8 mouse cellular contexts compared by ENCODE assay signal in genomic region chr13:60226251-60226836, GRCm38 (mm10). TPM values are rescaled to one million over a fixed set of nuclear protein-coding genes. Genes with fewer than 3 reads are reported as not detected.
DNase-seq lines count a peak whose midpoint lies in the region; ATAC-seq and TF ChIP-seq lines count a peak whose summit lies in the region.

No protein-coding gene starts in this region.

- DNase-seq in adrenal gland, adult 2 months, result peak; percentile 26
- no peak for DNase-seq in adrenal gland, postnatal 14 days
- peak; percentile 96 for DNase-seq in 3T3-L1 (ENCODE audit: low read depth, low spot score)
- no peak for DNase-seq in heart, embryonic 10.5 days (ENCODE audit: low spot score)
- DNase-seq in limb, embryonic 14.5 days (ENCODE audit: low spot score), result peak; percentile 84
- DNase-seq in frontal cortex, adult 2 months (ENCODE audit: extremely low spot score in 1 of 2, low spot score in 1 of 2), result no peak
- no peak for DNase-seq in spleen, postnatal 14 days (ENCODE audit: low spot score in 2 of 2)

- WGBS in heart, embryonic 10.5 days, result 25% methylated on average over 9 of the region's 9 CpGs
- WGBS in limb, embryonic 14.5 days, result 5% methylated on average over 9 of the region's 9 CpGs

- H3K36me3 ChIP-seq in heart, embryonic 10.5 days, result no peaks in the 10 kb centered on the region
- no peaks in the 10 kb centered on the region for H3K36me3 ChIP-seq in limb, embryonic 14.5 days (ENCODE audit: control insufficient read depth, insufficient read depth, low read length)

- H3K4me1 ChIP-seq in heart, embryonic 10.5 days, result peaks cover 33% of the 10 kb centered on the region
- peaks cover 35% of the 10 kb centered on the region for H3K4me1 ChIP-seq in limb, embryonic 14.5 days (ENCODE audit: control insufficient read depth, insufficient read depth, low read length)

- H3K27ac ChIP-seq in heart, embryonic 10.5 days, result peak overlapping the region; percentile 74
- peak overlapping the region; percentile 85 for H3K27ac ChIP-seq in limb, embryonic 14.5 days (replicated peaks; ENCODE audit: low read depth, low read length)

- peak; percentile 86 for ATAC-seq in limb, embryonic 14.5 days (ENCODE audit: low FRiP score, low read depth)
- no peak for ATAC-seq in erythroblast, adult 5-6 weeks (replicated peaks; ENCODE audit: low FRiP score, poor library complexity, severe bottlenecking)

- H3K27me3 ChIP-seq in heart, embryonic 10.5 days (ENCODE audit: insufficient read depth, poor library complexity, severe bottlenecking), result no peaks in the 10 kb centered on the region
- H3K27me3 ChIP-seq in limb, embryonic 14.5 days (ENCODE audit: control insufficient read depth, insufficient read depth, low read length), result no peaks in the 10 kb centered on the region

- TF ChIP-seq POLR2A in limb, embryonic 14.5 days (IDR thresholded peaks at IDR 0.05; ENCODE audit: borderline replicate concordance, extremely low read depth, insufficient read depth, insufficient read length), result no peak

- H3K9ac ChIP-seq in limb, embryonic 14.5 days (ENCODE audit: low read depth, low read length, severe bottlenecking), result no peak overlapping the region

- H3K4me3 ChIP-seq in heart, embryonic 10.5 days, result peak overlapping the region; percentile 9; the same call in 1 of the 2 replicates
- no peak overlapping the region for H3K4me3 ChIP-seq in limb, embryonic 14.5 days (replicated peaks; ENCODE audit: low read length)

- no peaks in the 10 kb centered on the region for H3K9me3 ChIP-seq in heart, embryonic 10.5 days
- no peaks in the 10 kb centered on the region for H3K9me3 ChIP-seq in limb, embryonic 14.5 days (ENCODE audit: control insufficient read depth, low read length)

- peak overlapping the region; percentile 32 for H3K4me2 ChIP-seq in limb, embryonic 14.5 days (replicated peaks; ENCODE audit: low read depth, low read length, severe bottlenecking)

RNA-seq across cellular contexts. Expression of gene Gas1, which starts 49.2 kb away (rescaled TPM):
- 10 to 100 TPM; 22.2 to 63.7 TPM for total RNA-seq in adrenal gland, adult 2 months (2021)
- polyA plus RNA-seq in adrenal gland, adult 2 months (2012; rRNA removed), result 267 and 268 TPM in 2 replicates
- 48.4 and 52.2 TPM in 2 replicates for total RNA-seq in adrenal gland, postnatal 14 days (2021)
- 27.4 and 71.7 TPM in 2 replicates for polyA plus RNA-seq in heart, embryonic 10.5 days (2016; fragmentation: Nextera tagmentation; extraction: Ambion mirVana)
- 385 and 686 TPM in 2 replicates for polyA plus RNA-seq in limb, embryonic 14.5 days (2012; rRNA removed)
- 406 and 517 TPM in 2 replicates for polyA plus RNA-seq in limb, embryonic 14.5 days (2014; fragmentation: Nextera tagmentation; extraction: Ambion mirVana)
- not detected in 2 replicates for total RNA-seq in erythroblast, adult 5-6 weeks (2015; ENCODE audit: low replicate concordance)
- total RNA-seq in erythroblast, adult 5-6 weeks (2017; ENCODE audit: low replicate concordance), result not detected in 2 replicates
- polyA plus RNA-seq in frontal cortex, adult 2 months (2012; rRNA removed), result 10.6 and 10.9 TPM in 2 replicates

Comparison
In these comparisons a context has a peak if more than half of its experiments do, and no peak if none do; other contexts are left out.
1. DNase-seq: peak in adrenal gland, adult 2 months (single experiment), 3T3-L1 (single experiment) and limb, embryonic 14.5 days (single experiment); none in adrenal gland, postnatal 14 days (single experiment), heart, embryonic 10.5 days (single experiment), frontal cortex, adult 2 months (0 of 2) and spleen, postnatal 14 days (0 of 2).